Mouse (Mus musculus) gastrocnemius, postnatal 36 days (tissue): Measurements from ENCODE around the gene Pdilt. TPM values are rescaled to one million over a fixed set of nuclear protein-coding genes. Genes with fewer than 3 reads are reported as not detected.
"Not testable (repeated sequence)": the region's sequence is repeated elsewhere in the genome, so short reads cannot be mapped to it uniquely, and the experiment has no call there.

Experiments
- DNase-seq, 2 experiments: peaks; one replicate each; pipeline ENCODE4 v3.0.0; 2022
- intact Hi-C: fragments of 180-260 bp; cut with DNase I; formaldehyde crosslinking; loops from one replicate; pipeline ENCODE4 v1.15.1; 2025
- long read RNA-seq, 2 experiments: library from polyadenylated mRNA; stranded (forward); transcript quantifications; one replicate each; pipeline ENCODE4 v2.0.0; 2021
- total RNA-seq, 2 experiments: library from RNA; stranded (reverse); gene quantifications; 2 replicates each; pipeline ENCODE4 v1.2.3; 2021

Pdilt gene
- total RNA-seq, result not detected
- long read RNA-seq, experiment 1, result 0 reads
- long read RNA-seq, experiment 2, result 0 reads

DNA sequence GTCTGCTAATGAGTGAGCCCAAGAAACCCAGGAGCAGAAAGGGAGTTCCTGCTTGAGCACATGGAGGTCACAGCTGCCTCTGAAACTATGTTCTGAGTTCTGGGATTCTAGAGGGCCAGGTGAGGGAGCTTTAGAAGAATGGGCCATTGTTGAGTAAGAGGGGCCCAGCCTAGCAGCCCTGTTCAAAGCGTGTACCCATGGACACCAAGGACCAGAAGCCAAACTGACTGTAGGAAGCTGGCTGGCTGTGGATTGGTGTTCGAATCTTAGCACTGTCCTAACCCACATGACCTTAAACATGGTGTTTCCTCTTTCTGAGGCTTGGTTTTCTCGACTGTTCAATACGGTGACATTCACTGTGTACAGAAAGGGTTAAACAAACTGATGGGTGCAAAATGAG is at the start of gene Pdilt:
Gene Pdilt, minus strand, starts transcription at position 101 of the 400 bp plus-strand sequence.
- DNase-seq, result no peak

DNA sequence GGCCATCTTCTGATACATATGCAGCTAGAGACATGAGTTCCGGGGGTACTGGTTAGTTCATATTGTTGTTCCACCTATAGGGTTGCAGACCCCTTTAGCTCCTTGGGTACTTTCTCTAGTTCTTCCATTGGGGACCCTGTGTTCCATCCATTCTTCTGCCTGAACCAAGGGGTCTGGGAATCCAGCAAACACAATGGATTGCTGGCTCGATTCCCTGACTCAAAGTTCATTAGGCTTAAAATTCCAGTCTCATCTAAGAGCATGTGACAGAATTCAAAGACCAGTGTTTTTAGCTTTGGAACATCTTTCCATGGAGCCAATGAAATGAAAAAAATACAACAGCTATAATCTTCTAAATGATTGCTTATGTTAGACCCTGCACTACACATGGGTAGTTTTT is 39.2 kb upstream of the Pdilt start:
- DNase-seq, intact Hi-C loops: not testable (repeated sequence)

More for the DNA sequence above, at the start of gene Pdilt:
- intact Hi-C loops, result no loop called here

DNA sequence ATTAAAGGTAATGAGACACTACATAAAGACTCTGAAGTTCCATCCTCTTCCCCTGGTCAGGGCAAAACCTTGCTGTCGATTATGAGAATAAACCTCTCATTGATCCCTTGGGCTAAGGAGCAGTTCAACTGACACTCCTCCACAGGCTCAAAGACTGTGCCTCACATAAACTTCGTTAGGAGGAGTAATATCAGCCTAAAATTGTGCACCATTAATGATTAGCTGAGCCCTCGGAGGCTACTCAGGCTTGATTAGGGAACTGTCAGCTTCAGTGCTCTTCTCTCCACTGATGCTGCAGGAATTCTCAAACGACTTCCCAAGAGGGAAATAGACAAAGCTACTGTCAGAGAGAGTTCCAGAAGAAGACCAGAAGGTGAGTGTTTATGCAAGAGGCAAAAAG is 38.2 kb upstream of the Pdilt start:
- DNase-seq, result no peak
- intact Hi-C loops, result no loop called here

DNA sequence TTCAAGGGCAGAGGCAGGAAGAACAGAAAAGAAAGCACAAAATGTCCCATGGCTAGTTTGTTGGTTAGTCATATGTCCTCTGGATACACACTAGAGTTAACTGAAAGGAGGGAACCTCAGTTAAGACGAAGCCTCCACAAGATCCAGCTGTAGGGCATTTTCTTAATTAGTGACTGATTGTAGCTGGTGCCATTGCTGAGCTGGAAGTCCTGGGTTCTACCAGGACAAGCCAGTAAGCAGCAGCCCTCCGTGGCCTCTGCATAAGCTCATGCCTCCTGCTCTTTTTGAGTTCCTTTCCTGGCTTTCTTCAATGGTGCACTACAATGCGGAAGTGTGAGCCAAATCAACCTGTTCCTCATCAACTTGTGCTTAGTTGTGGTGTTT is 37.2 kb upstream of the Pdilt start:
- intact Hi-C loops, result no loop called here
- no peak for DNase-seq

DNA sequence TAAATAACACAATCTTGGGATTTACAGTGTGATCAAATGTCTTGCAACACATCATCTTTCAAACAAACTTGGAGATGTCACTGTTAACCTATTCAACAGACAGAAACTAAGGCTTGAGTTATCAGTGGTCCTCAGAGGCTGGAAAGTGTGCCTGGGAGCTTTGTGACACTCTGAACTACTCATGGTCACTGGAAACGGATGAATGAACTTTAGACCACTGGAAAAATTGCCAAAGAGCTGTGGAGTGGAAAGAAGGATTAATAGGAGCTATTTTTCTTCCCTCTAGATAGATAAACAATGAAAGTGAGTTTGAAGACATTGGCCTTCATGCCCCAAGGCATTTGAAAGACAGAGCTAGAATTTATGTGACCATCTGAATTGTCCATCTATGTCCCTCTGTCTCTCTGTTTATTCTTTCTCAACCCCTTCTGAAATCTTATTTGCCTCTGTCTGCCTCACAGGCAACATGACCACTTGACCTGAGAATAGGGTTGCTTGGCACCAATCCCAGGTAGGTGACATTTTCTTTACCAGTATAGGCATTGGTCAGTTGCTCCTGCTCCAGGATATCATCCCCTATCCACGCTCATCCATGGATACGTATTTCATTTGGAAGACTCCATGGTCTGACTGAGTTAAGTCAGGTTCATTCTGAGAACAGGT is 36.6 kb upstream of the Pdilt start:
- DNase-seq, result no peak
- intact Hi-C loops, result no loop called here

DNA sequence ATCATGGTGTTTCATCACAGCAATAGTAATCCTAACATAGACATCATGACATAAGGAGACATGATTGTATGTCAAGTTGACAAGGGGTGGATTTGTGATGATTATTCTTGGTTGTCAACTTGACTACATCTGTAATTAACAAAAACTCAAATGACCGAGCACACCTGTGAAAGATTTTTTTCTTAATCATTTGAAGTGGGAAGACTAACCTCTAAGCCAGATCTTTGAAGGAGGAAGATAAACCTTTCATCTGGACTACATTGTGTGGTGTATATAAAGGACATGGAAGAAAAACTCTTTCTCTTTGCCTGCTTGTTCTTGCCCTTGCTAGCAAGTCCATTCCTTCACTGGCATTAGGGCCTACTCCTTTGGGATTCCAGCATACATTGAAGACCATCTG is 30.8 kb upstream of the Pdilt start, which contains the start of gene Acsm2:
Gene Acsm2, plus strand, starts transcription at position 301 of the 400 bp plus-strand sequence.
- intact Hi-C loops, result no loop called here
- DNase-seq, result no peak

DNA sequence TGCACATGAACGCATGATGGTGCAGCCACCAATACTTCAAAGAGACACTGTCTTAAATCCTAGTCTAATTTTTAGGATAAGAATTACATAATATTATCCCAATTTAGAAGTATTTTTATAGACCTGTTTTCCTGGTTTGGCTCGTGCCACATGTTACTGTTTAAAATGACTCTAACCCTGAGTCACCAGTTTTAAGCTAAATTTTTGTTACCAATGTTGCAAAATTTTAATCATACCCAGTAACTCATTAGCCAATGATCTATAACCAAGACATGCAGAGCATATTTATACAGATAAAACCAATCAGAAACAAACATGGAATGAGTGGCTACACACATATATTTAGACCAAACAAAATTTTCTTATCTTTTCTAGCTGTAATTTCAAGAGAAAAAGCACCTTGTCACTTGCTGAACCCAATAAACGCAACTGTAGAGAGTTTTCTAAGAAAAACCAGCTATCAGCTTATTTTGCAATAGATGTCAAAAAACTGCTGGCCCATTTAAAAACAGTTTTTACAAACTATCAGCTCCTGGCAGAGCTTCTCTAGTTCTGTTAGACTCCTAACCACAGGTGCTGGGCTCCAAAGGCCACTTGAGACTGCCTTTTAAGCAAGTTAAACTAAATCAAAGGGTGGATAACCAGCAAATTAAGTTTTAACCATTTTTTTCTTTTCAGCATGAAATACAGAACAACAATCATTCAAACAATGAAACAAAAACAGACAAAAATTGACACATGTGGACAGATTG is 27.4 kb upstream of the Pdilt start:
- intact Hi-C loops, result no loop called here
- DNase-seq, result no peak

DNA sequence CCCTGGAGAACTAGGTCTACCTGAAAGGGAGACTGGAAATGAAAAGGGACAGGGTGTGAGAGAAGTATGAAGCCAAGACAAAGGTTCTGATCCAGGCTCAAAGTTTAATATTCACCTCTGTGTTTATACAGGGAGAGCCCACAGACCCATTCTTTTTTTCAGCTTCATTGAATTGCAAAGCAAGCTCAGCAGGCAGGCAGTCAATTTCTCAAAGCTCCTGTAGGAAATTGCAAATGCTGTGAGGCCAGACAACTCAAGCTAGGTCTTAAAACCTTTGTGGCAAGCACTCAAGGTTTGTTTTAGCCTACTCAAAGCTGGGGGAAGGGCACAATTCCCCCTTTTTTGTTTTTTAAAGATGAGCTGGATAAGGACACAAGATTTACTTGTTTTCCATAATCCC is 22.3 kb upstream of the Pdilt start:
- intact Hi-C loops, result no loop called here
- no peak for DNase-seq

DNA sequence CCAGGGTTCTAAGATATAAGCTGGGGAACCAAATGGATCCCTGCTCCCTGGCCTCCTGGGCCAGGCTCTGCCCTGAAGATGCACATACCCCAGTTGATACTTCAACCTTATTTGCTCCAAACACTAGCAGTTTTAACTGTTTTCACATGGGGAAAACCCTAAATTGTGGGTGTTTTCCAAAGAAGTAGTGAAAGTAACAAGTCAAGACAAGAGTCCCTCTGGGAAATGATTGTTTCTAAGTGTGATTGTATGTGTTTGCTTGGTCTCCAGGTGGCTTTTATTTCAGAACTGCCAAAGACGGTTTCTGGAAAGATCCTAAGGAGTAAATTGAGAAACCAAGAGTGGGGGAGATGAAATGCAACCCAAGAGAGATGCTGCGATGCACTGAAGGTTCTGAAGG is 19.2 kb upstream of the Pdilt start:
- intact Hi-C loops, result no loop called here
- no peak for DNase-seq

DNA sequence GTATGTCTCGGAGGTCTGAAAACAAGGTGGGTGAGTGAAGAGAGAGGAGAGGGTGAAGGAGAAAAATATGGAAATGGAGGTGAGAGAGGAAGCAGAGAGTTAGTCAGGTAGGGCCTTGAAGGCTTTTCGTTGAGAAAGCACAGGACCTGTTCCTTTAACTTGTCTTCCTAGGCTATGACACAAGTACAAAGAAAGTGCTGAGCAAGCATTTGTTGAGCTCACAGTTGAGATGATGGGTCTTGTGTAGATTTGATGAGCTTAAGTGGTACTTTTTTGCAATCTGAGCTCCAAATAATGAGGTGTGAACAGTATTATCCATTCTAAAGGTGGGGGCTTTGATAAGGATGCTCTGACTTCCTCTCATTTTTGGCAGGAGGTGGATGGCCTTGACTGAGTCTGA is 11.1 kb upstream of the Pdilt start:
- no peak for DNase-seq
- intact Hi-C loops, result no loop called here

DNA sequence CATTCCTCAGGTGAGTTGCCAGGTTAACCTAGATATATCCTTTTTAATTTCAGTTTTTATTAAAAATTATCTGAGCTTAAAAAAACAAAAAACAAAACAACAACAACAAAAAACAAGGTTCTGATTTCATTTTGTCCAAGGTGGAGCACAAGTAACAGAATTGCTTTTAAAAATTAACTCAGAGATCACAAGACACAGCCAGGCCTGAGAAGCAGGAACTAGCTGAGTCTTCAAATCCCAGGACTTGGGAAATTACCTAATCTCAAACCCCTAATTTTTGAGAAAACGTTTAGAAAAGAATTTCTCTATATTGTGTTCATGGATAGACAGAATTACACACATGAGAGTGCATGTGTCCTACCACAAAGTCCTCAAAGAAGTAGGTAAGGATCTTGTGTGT is 9.6 kb upstream of the Pdilt start:
- intact Hi-C loops, result no loop called here
- DNase-seq, result no peak

DNA sequence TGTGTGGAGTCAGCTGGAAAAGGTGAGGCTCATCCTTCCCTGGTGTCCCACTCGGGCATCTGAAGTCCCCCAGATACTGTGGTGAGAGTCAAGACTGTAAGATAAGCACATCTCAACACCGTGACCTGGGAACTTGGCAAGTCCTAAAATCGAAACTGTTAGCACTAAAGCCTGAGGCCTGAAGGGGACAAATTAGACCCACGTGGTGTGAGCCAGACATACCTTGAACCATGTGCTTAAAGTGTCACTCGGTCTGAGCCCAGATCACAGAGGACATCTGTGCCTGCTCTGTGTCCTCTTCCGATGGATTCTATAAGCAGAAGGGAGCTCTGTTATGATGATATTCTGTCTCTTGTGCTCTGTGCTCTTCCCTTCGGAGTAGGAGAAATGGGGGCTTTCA is 5.3 kb upstream of the Pdilt start:
- no peak for DNase-seq
- intact Hi-C loops, result no loop called here

DNA sequence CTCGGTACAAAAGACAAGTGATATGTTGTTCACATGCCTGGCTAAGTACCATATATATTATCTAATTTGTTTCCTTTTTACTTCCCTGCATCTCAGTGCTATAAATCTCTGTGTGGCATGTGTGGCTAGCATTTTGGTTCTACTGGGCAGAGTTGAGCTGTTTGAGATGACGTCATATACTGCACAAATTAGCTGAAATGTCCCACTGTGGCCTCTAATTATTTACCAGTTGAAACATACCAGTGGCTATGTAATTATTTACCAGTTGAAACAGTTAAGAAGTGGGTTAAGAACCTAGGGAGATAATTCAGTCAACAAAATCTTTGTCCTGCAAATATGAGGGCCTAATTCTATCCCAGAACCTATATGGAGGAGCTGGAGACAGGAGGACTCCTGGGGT is 4.3 kb upstream of the Pdilt start:
- DNase-seq, result no peak
- intact Hi-C loops, result no loop called here

DNA sequence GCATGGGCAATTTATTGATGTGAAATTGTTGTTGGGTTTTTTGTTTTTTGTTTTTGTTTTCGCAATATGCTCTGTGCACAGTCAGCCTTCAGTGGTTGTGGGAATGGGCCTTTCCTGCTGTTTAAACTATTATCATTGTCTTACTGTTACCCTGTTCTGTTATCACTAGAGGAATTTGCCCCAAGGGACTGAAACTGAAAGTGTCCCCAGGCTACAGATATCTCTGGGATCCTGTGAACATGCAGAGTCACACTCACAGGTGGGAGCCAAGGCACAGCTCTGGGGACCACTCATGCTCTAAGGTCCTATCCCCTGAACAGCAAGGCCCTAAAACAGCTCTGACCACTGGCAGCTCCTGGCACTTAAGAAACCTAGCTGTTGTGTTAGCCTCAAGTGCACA is 3.8 kb upstream of the Pdilt start:
- no peak for DNase-seq
- intact Hi-C loops, result no loop called here

DNA sequence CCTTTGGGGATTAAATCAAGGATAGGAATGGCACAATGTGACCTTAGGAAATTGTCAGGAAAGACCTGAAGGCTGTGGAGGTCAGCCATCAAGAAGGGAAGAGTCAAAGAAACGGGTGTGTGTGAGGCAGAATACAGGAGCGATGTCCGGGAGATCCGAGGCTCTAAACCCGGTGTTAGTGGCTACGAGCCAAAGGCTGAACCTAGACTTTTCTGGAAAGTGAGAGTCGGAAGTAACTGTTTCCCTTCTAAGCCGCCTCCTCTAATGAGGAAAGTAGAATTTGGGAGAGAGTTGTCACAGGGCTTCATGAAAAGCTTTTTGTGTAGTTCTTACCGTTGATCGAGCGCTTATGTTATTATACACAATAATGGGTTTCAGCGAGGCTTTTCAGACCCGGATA is 3.2 kb upstream of the Pdilt start:
- intact Hi-C loops, result no loop called here
- DNase-seq, result no peak

DNA sequence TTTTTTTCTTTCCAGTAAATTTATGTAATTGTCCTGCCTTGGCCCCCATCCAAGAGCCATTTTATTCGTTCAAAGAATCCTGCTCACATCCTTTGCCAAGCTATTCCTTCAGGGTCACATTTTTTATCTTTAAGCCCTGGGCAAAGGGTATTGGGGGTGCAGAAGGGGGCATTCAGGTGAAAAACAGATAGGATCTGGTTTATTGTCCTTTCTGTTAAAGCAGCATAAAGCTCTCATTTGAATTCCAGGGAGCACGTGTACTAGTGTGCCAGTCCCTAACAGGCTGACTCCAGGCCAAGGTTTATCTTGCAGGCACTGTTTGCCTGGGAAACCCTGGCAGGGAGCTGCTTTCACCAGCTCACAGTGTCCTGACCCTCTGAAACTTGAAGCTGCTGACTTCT is 2.6 kb upstream of the Pdilt start:
- intact Hi-C loops, result no loop called here
- no peak for DNase-seq

DNA sequence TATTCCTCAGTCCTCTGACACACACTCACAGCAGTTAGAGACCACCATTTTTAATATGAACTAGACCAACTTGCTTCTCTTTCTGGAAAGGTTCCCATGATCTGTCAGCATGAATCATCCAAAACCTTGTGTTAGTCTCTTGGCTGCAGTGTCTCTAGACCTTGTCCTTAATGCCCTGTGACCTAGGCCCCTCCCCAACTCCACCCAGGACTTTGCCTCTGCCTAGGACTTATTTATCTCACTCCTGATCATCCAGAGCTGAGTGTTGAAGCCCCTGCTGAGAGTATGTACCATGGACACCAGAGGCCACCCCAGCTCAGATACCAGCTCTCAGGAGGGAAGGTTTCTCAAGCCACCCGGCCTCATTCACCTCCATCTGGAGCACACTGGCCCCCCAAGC is 904 bp downstream of the Pdilt start:
- DNase-seq, result no peak
- intact Hi-C loops, result no loop called here

DNA sequence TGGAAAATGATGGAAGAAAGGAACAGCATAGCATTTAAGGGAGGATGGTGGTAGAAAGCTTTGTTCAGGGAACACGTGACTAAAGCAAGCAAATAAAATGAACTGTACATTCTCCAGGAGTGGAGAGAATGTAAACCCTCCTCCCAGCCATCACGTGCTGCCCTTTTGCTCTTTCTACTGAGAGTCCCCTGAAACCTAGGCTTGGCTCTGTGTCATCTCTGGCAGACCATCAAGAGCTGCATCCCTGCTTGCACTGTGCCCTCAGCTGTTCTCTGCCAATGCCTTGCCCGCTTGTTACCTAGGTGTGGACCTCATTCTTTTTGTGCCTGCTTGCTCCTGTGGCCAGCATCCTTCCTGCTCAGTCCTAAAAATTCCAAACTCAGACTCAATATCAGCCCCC is 1.5 kb downstream of the Pdilt start:
- intact Hi-C loops, result no loop called here
- no peak for DNase-seq

DNA sequence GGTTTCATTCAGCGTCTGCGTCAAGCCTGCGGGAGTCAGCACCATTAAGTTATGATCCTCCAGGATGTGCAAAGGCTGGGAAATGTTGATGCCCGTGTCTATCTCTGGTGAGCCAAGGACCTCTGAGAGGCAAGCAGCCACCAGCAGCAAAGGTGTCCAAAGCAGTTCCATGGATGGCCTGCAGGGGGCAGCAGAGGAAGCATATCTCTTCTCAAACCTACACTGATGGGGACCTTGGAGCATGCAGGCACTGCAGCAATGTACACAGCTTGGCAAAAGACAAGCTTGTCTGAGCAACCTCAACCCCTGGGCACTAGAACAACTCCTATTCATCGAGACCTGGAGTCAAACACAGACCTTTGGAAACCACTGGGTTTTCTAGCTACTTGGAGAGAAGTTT is 3.6 kb downstream of the Pdilt start:
- DNase-seq, result no peak
- intact Hi-C loops, result no loop called here

DNA sequence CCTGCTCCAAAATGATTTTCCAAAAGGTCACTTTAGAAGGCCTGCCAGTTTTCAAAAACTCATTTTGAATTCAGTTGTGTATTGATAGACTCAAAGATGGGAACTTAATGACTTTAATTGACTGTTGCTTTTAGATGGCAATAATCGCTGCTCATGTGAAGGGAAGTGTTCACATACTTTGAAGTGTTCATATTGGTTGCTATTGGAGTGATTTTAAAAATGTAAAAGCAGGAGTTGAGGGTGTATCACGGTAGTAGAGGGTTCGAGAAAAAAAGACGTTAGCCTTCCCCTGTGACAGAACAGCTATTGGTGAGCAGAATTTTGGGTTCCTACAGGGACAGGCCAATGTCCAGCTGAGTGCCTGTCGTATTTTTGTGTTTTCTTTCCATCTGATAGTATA is 4.1 kb downstream of the Pdilt start, which contains the start of gene Acsm5:
Gene Acsm5, plus strand, starts transcription at position 301 of the 400 bp plus-strand sequence.
- intact Hi-C loops, result no loop called here
- no peak for DNase-seq

DNA sequence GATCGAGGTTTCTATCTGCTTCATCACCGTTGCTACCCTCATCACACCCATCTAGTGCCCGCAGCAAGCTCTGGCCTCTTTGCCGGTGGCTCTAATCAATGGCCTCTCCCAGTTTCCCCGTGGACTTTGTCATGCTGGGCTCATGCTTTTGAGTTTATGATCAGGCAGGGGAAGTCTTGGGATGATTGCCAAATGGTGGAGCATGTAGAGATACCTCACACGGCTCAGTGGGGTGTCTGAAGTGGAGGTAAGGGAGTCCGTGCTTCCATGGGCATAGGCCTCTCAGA is 7.1 kb downstream of the Pdilt start:
- no peak for DNase-seq
- intact Hi-C loops, result no loop called here

DNA sequence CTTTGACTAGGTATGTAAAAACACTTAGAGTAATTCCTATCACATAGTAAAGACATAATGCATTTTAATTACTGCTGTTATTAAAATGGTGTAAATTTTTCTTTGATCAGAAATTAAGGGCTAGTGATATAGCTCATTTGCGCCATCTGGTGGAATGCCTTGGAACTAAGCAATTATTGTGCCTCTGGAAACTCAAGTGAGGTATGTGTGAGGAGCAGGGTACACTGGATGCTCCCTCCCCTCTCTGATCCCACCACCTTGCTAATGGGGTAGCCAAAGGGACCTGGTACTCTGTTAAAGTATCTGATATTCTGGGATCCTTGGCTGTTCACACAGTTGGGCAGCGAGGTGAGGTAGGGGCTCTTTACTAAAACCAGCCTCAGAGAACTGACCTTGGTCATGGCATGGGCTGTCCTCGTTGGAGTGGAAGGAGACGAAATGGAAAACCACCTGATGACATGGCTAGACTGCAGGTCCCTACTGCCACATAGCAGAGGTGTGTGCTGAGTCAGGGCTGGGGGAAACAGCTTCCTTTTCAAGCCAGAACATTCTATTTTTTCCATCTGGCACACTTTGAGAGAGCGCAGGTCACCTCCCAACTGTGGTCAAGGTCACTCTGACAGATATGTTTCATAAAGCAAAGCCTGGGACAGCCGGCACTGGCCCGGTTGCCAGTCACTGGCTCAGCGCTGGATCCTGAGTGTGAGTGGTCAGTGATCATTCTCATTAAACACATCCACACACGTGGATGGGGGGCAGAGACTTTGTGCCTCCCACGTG is 7.6 kb downstream of the Pdilt start:
- no peak for DNase-seq
- intact Hi-C loops, result no loop called here
